Mouse (Mus musculus) G1E (cell line): ENCODE data around the gene Nxnl2.

Source experiments
- CTCF ChIP-seq: IDR thresholded peaks from 2 replicates; pipeline ENCODE4 v1.5.1; 2012; ENCODE audit warnings: low read depth, low read length, inconsistent platforms, mixed read lengths
- POLR2AphosphoS5 ChIP-seq: IDR thresholded peaks from 2 replicates; pipeline ENCODE4 v1.6.1; 2012; ENCODE audit warnings: low read depth, low read length, inconsistent platforms; ENCODE audit not compliant: insufficient replicate concordance
- TAL1 ChIP-seq: conservative IDR thresholded peaks from 2 replicates; pipeline ENCODE4 v1.6.1; 2012; ENCODE audit warnings: low read depth, low read length, inconsistent platforms, mixed read lengths

- TF ChIP-seq CTCF (no peak), POLR2AphosphoS5 (no peak), TAL1 (no peak)
Observed at GRCm38 (mm10) chr13:51191416-51192140, 20.8 kb downstream of the Nxnl2 start.
